Mouse (Mus musculus) cortical plate, adult 2 months (tissue): ENCODE results near the gene Ints11.

Experiments used
- CTCF ChIP-seq: fragments of 200-500 bp; IDR thresholded peaks from 2 replicates; pipeline ENCODE4 v1.5.1; 2011; ENCODE audit warnings: mild to moderate bottlenecking, control low read depth, low read length; ENCODE audit not compliant: insufficient read depth; ENCODE audit errors: extremely low read depth
- POLR2A ChIP-seq: fragments of 200-500 bp; IDR thresholded peaks from 2 replicates; pipeline ENCODE4 v1.6.1; 2011; ENCODE audit warnings: mild to moderate bottlenecking, low read length, control low read depth; ENCODE audit not compliant: insufficient read depth; ENCODE audit errors: extremely low read depth

- TF ChIP-seq POLR2A, result no peak
- TF ChIP-seq CTCF, result no peak
These were observed 38.8 kb upstream of the Ints11 start for GRCm38 (mm10) chr4:155830596-155830995.
